Mouse (Mus musculus) thymus, adult 2 months (tissue): Measurements from ENCODE around the gene Gm8068. TPM values are rescaled to one million over a fixed set of nuclear protein-coding genes. Genes with fewer than 3 reads are reported as not detected.
"Not testable (repeated sequence)": the region's sequence is repeated elsewhere in the genome, so short reads cannot be mapped to it uniquely, and the experiment has no call there.

Experiments used
- DNase-seq: peaks from one replicate; pipeline ENCODE4 v3.0.0; 2021
- H3K27ac ChIP-seq: fragments of 200-500 bp; 2 replicates; pipeline ENCODE4 v1.5.1; 2012; ENCODE audit warnings: low read length, control low read depth; ENCODE audit not compliant: control insufficient read depth, insufficient read depth
- H3K27me3 ChIP-seq: fragments of 200-500 bp; 2 replicates; pipeline ENCODE4 v1.6.1; 2012; ENCODE audit warnings: mild to moderate bottlenecking, low read length, moderate library complexity, mixed read lengths; ENCODE audit not compliant: control insufficient read depth, insufficient read depth
- H3K36me3 ChIP-seq: fragments of 200-500 bp; 2 replicates; pipeline ENCODE4 v1.6.1; 2012; ENCODE audit warnings: mild to moderate bottlenecking, low read length, moderate library complexity; ENCODE audit not compliant: control insufficient read depth, insufficient read depth
- H3K4me1 ChIP-seq: fragments of 200-500 bp; replicated peaks from 2 replicates; pipeline ENCODE4 v1.6.1; 2012; ENCODE audit warnings: low read length; ENCODE audit not compliant: control insufficient read depth, insufficient read depth
- H3K4me3 ChIP-seq: fragments of 200-500 bp; 2 replicates; pipeline ENCODE4 v1.5.1; 2012; ENCODE audit warnings: mild to moderate bottlenecking, low read length, control low read depth, moderate library complexity; ENCODE audit not compliant: control insufficient read depth, insufficient read depth
- WGBS: fragments of 180-500 bp; shearing (Covaris S2); methylation state at CpG from one replicate; pipeline ENCODE4 v1.1.7; 2018; 5-methylcytosine and 5-hydroxymethylcytosine counted together
- polyA plus RNA-seq: library from polyadenylated mRNA; depleted of rRNA; stranded (reverse); fragments of >200 nt; gene quantifications from 2 replicates; pipeline ENCODE4 v1.2.3, GENCODE M21; 2012; rRNA removed

Gene Gm8068
- not detected in 2 replicates for polyA plus RNA-seq

GRCm38 (mm10) chr14:41701785-41702184 is at the start of gene Gm8068:
TSS of gene Gm8068 (minus strand) at chr14:41701885.
- not testable (repeated sequence) for H3K36me3 ChIP-seq, H3K27ac ChIP-seq, H3K4me3 ChIP-seq, H3K4me1 ChIP-seq, H3K27me3 ChIP-seq, DNase-seq
- WGBS, result no CpG with 5 or more reads among the region's 3 CpGs

GRCm38 (mm10) chr14:41750514-41750913 is 48.8 kb upstream of the Gm8068 start, which contains the start of gene Gm7929:
TSS of gene Gm7929 (minus strand) at chr14:41750614.
- H3K27me3 ChIP-seq, H3K36me3 ChIP-seq, H3K4me1 ChIP-seq, H3K4me3 ChIP-seq, H3K27ac ChIP-seq, DNase-seq: not testable (repeated sequence)
- WGBS, result 100% methylated on average over 1 of the region's 1 CpGs

DNA sequence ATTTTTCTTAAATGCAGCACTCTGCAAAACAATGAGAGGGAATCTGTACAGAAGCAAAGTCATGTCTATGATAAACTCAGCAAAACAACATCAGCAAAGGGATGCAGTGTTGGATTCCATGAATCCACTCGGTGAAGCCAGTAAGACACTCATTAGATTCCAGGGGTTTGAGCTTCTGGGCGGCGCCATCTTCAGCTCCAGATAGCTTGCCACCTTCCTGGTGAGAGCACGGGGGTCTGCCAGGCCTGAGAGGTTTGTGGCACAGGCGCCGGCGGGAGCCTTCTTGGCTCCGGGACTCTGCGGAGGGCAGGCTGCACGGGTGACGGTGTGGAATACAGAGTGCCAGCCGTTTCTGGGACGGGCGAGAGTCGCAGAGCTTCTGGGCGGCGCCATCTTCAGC is 21.8 kb upstream of the Gm8068 start:
- not testable (repeated sequence) for H3K27ac ChIP-seq, H3K4me3 ChIP-seq, H3K27me3 ChIP-seq, DNase-seq, H3K36me3 ChIP-seq, H3K4me1 ChIP-seq
- 78% methylated on average over 17 of the region's 17 CpGs for WGBS

DNA sequence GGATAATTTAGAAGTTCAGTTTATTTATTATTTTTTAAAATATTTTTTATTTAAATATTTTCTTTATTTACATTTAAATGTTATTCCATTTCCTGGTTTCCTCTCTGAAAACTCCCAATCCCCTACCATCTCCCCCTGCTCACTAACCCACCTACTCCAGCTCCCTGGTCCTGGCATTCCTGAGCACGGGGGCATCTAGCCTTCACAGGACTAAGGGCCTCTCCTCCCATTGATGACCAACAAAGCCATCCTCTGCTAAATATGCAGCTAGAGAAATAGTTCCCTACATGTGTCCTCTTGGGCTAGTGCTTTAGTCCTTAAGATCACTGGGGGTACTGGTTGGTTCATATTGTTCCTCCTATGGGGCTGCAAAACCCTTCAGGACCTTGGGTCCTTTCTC is 15.5 kb upstream of the Gm8068 start:
- DNase-seq, H3K27ac ChIP-seq, H3K4me1 ChIP-seq, H3K36me3 ChIP-seq, H3K27me3 ChIP-seq, H3K4me3 ChIP-seq: not testable (repeated sequence)
- 83% methylated on average over 1 of the region's 1 CpGs for WGBS

- not testable (repeated sequence) for H3K4me3 ChIP-seq, H3K27me3 ChIP-seq, H3K27ac ChIP-seq, H3K4me1 ChIP-seq, H3K36me3 ChIP-seq, DNase-seq
- 90% methylated on average over 2 of the region's 2 CpGs for WGBS
These were observed 53.5 kb downstream of the Gm8068 start for GRCm38 (mm10) chr14:41648176-41648575.

Other genes with a start within 250 kb of the Gm8068 start
- gene Gm7954, start 248.4 kb downstream of the Gm8068 start, polyA plus RNA-seq, result not detected in 2 replicates
- not detected in 2 replicates for gene Gm3486, start 212.4 kb downstream of the Gm8068 start, polyA plus RNA-seq
- not detected in 2 replicates for gene Gm7970, start 146.3 kb downstream of the Gm8068 start, polyA plus RNA-seq
- not detected in 2 replicates for gene 1700049E17Rik2, start 128.7 kb downstream of the Gm8068 start, polyA plus RNA-seq
- gene Gm3072, start 77.3 kb downstream of the Gm8068 start, polyA plus RNA-seq, result not detected in 2 replicates
- not detected in 2 replicates for gene Gm3676, start 55.4 kb downstream of the Gm8068 start, polyA plus RNA-seq
- not detected in 2 replicates for gene Gm7929, start 48.7 kb upstream of the Gm8068 start, polyA plus RNA-seq
- not detected in 2 replicates for gene Gm47189, start 70.6 kb upstream of the Gm8068 start, polyA plus RNA-seq
- not detected in 2 replicates for gene Gm7980, start 205.4 kb upstream of the Gm8068 start, polyA plus RNA-seq
- not detected in 2 replicates for gene 1700049E17Rik1, start 223.1 kb upstream of the Gm8068 start, polyA plus RNA-seq
- gene 1700024B05Rik, start 242.1 kb upstream of the Gm8068 start, polyA plus RNA-seq, result not detected in 2 replicates